Mouse (Mus musculus) left cerebral cortex, postnatal 10 days (tissue): ENCODE measurements around the gene Tmem266. TPM values are rescaled to one million over a fixed set of nuclear protein-coding genes. Genes with fewer than 3 reads are reported as not detected.
A peak's percentile ranks its signal among the peaks of the same experiment; 100 is the strongest.

Experiments
- DNase-seq, 2 experiments: peaks; one replicate each; pipeline ENCODE4 v3.0.0; 2021 to 2022; ENCODE audit warnings: low spot score in 2 of 2, mixed read lengths in 1 of 2; ENCODE audit errors: extremely low spot score in 1 of 2
- intact Hi-C: fragments of 180-260 bp; cut with DNase I; formaldehyde crosslinking; loops from one replicate; pipeline ENCODE4 v1.15.1; 2025
- total RNA-seq, 2 experiments: library from RNA; stranded (reverse); gene quantifications; 2 replicates each; pipeline ENCODE4 v1.2.3; 2021

Gene Tmem266
- 10 to 100 TPM; 13.4 to 13.6 TPM for total RNA-seq

DNA sequence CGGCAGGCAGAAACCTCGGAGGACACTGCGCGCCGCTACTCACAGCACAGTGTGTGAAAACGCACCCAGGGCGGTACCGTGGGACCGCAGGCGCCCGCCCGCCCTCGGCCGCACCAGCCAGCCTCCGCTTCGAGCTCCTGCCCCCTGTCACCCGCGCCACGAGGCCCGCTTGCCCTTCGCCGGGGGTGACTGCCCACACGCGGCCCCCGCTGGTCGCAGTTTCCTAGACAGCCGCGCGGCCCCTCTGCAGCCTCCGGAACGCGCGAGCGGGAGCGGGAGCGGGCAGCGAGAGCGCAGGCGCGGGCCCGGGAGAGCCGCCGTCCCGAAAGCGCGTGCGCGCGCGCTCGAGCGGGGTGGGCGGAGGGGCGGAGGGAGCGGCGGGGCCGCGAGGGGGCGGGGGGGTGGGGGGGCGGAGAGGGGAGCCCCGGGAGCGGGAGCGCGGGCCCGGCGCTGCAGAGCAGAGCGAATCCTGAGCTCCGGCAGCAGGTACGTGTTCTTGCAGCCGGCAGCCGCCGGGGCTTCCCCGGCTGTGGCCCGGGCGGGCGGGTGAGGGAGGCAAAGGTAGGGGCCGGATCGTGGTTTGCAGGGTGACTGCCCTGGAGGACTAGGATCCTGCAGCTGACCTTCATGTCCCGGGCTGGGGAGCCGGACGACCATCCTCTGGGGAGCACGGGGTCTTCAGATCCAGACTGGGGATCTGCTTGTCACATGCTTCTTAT is at the start of gene Tmem266, which contains the start of gene Nrg4:
Tmem266 (plus strand) TSS at position 399 of the 719 bp plus-strand sequence.
Nrg4 (minus strand) TSS at position 330 of the 719 bp plus-strand sequence.
- peak; percentile 55 to 89 for DNase-seq
- intact Hi-C loops = loop anchor here (2.0 kb wide), 1 partner anchor 66 kb away; no protein-coding TSS in a partner anchor

DNA sequence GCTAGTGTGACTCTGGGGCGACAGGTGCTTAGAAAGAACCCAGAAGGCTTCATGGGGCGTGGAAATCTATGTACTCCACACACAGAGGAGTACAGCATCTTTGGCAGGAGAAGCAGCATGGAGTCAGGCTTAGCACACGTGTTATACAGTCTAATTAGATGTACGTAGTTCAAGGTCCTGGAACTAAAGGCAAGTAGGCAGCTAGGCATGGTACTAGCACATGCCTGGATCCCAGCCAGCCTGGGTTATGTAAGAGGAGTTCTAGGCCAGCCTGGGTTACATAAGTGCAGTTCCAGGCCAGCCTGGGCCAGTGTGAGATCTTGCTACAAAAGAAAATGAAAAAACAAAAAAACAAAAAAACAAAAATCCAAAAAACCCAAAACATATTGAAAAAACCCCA is 49.2 kb upstream of the Tmem266 start:
- intact Hi-C loops = no loop called here
- peak in 1 of 2 experiments; percentile 17 for DNase-seq

DNA sequence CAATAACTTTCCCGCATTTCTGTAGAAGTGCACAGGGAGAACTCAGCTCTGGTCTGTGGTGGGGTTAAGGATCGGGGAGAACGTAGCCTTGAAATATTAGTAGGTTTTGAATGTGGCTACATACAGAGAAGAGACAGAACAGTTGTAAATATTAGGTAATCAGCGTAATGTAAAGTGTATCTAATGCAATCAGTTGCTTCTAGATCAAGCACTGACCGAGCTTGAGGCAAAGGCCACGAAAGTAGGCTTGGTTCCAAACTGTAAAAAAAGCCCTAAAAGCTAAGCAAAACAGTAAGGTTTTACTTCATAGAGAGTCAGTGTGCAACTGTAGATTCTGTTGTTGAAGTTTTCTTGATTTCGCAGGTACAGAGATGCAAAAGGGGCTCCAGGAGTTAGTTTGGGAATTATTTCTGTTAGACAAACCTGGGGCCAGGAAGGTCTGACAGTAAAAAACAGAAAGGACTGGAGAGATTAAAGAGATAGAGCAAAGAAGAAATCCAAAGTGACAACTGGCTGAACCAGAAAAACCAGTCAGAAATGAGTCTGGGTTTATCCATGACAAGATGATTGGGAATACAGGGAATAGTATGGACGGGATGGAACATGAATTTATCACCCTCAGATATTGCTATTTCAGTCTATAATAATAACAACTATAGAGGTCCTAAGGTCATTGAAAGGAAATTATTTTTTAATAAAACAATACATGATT is 47.4 kb upstream of the Tmem266 start:
- no peak for DNase-seq
- intact Hi-C loops = no loop called here

- DNase-seq = no peak
- intact Hi-C loops = no loop called here
Measured at GRCm38 (mm10) chr9:55283516-55283915, 43.2 kb upstream of the Tmem266 start.

- intact Hi-C loops = no loop called here
- DNase-seq = no peak
Measured at GRCm38 (mm10) chr9:55285197-55285596, 41.5 kb upstream of the Tmem266 start.

DNA sequence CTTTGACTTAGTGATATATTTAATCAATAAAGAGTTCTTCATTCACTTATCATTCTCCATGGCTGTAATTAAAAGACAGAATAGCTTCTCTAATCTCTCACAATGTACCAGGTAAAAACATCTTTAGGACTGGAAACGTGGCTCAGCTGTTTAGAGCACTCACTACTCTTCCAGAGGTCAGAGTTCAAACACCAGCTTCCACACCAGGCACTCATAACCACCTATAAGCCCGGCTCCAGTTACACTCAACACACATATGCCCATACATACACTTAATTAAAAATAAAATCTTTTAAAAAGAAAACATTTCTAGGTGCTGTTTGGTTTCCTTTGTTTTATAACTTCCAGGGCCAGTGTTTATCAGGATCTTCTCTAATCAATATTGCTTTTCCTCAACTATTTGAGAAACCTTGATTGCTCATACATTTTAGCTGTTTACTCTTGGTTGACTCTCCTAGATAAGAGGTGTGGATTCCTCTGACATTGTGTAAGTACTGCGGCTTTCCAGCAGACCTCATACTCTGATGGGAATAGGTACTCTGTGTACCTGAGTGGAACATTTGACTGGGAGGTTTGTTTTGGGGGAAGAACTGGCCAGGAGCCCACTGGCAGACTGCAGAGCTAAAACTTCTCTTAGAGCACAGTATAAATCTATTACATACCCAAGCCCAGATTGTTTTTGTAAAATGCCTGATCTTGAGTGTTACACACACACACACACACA is 37.1 kb upstream of the Tmem266 start:
- intact Hi-C loops = no loop called here
- DNase-seq = no peak

DNA sequence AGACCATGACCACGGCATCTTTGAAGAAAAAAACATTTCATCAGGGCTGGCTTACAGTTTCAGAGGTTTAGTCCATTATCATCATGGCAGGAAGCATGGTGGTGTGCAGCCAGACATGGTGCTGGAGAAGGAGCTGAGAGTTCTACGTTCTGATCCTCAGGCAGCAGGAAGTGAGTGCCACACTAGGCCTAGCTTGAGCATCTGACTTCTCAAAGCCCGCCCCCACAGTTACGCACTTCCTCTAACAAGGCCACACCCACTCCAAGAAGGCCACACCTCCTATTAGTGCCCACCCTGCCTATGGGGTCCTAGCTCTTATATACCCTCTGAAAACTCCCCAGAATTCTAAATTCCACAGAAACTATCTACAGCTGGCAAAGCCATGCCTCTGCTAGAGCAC is 34.7 kb upstream of the Tmem266 start:
- intact Hi-C loops = no loop called here
- no peak for DNase-seq

DNA sequence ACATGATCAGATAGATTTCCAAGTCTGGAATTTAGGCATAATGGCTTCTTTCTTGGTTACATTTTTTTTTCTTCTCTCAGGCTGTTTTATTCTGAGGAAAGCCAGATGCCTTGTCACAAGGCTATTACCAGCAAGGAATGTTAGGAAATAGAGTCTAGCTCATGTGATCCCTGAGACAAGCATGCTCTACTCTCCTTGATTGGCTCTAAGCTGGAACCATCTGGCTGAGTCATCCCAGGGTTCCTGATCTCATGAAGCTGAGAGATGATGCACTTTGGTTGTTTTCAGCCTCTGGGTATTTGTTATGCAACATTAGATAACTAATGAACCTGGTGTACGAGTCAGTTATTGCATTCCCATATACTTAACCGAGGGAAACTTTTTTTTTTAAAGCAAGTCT is 30.5 kb upstream of the Tmem266 start:
- DNase-seq = no peak
- intact Hi-C loops = no loop called here

GRCm38 (mm10) chr9:55307066-55307465 is 19.6 kb upstream of the Tmem266 start:
- DNase-seq = no peak
- intact Hi-C loops = no loop called here

DNA sequence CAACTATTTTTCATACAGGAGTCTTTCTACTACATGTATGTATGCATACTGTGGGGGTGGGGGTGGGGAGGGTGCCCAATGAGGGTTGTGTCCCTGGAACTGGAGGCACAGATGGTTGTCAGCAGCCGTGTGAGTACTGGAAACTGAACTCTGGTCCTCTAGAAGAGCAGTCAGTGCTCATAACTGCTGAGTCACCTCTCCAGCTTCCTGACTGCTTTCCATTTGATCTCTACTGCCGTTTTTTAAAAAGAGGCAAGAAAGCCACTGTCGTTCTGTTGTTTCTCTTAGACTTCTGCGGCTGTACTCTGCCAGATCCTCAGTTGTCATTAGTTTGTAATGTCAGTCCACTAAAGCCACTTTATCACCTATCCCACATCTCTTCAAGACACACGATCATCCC is 19.2 kb upstream of the Tmem266 start:
- DNase-seq = no peak
- intact Hi-C loops = no loop called here

DNA sequence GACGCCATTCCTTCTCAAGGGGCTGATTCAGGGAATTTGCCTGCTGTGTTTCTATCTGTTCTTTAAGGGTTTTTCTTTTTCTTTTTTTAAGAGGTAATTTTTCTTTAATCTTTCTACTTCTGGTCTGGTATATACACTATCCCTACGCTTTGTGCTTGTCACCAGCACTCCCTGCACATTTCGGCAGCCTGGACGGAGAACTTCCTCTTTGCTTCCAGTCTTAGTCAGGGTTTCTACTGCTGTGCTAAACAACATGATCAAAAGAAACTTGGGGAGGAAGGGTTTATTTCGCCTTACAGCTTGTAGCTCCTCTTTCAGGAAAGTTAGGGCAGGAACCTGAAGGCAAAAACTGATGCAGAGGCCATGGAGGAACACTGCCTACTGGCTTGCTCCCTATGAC is 18.3 kb upstream of the Tmem266 start:
- no peak for DNase-seq

GRCm38 (mm10) chr9:55311560-55311959 is 15.2 kb upstream of the Tmem266 start:
- intact Hi-C loops = loop anchor here (5.0 to 10.0 kb wide), 2 partner anchors 84 to 167 kb away; partner anchors contain the start of gene Ube2q2
- peak; percentile 68 to 75 for DNase-seq

More for the DNA sequence above, 18.3 kb upstream of the Tmem266 start:
- intact Hi-C loops = no loop called here

DNA sequence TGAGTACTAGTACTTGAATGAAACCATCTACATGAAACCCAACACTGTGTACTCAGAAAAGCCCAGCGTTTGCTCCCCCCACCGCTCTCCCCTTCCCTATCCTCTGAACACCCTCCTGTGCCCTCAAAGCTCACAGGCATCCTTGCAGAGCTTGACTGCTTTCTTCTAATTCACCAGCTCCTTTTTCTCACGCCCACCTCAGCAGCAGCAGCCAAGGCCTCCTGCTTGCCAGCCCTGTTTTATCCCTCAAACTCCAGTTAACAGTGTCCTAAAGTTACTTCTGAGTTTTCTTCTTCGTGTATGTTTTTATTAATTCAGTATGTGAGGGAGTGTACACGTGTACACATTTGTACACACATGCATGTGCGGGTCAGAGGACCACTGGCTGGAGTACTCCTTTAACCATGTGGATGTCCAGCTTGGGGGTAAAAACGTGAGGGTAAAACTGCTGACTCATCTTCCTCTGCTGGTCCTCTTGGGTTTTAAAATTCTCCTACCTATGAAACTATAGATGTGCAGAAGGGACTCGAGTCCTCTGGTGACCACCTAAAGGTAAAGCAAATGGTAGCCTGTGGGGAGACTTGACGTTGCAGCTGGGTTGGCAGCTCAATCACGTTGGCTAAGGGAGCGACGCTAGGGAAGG is 13.0 kb upstream of the Tmem266 start:
- intact Hi-C loops = loop anchor here (5.0 to 10.0 kb wide), 2 partner anchors 86 to 169 kb away; partner anchors contain the start of gene Ube2q2
- no peak for DNase-seq

DNA sequence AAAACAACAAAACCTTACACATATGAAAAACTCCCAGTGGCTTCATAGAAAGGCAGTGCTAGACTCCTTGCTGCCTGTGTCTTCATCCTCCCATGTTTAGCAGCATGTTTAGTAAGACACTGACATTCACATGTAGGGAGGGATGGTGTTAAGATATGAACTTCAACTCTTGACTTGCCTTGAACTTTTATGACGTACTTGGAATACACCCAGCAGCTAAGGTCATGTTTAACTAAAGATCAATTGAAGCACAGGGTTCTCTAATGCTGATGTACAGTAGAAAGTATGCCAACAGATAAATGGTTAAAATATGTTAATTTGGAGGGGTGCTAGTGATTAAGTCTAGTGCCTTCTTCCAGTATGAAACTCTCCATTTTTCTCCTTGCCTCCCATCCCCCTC is 4.1 kb upstream of the Tmem266 start:
- no peak for DNase-seq
- intact Hi-C loops = no loop called here

DNA sequence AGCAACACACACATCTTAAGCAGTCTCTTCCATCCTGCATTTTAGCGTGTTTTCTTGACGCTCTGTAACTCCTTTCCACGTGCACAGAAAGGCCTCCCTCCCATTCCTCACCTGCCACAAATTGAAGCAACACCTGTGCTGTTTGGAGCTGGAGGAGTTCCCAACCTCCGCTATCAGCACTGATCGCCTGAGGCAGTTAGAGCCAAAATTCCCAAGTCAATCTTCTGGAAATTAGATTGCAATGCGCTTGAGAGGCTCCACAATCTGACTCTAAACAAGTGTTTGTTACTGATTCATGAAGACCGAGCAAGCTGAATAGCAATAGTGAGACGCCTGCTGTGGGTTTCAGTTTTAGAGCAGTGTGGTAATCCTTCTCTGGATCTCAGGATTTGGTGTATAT is 2.6 kb upstream of the Tmem266 start:
- intact Hi-C loops = no loop called here
- DNase-seq = no peak

- intact Hi-C loops = no loop called here
- no peak for DNase-seq
Measured at GRCm38 (mm10) chr9:55324516-55324915, 2.2 kb upstream of the Tmem266 start.

- intact Hi-C loops = no loop called here
- no peak for DNase-seq
Measured at GRCm38 (mm10) chr9:55325061-55325460, 1.7 kb upstream of the Tmem266 start.

GRCm38 (mm10) chr9:55325564-55326514 is 874 bp upstream of the Tmem266 start:
- DNase-seq = no peak
- intact Hi-C loops = loop anchor here (2.0 kb wide), 1 partner anchor 67 kb away; no protein-coding TSS in a partner anchor
